Mouse (Mus musculus): ENCODE results near the gene Ep400.

The Ep400 gene

GRCm38 (mm10) chr5:110770448-110771158 is at the start of gene Ep400:
Gene Ep400 (minus strand): TSS chr5:110770717.
- peak; percentile 98 to 99 for DNase-seq (ENCODE audit: low spot score in 2 of 2)

DNA sequence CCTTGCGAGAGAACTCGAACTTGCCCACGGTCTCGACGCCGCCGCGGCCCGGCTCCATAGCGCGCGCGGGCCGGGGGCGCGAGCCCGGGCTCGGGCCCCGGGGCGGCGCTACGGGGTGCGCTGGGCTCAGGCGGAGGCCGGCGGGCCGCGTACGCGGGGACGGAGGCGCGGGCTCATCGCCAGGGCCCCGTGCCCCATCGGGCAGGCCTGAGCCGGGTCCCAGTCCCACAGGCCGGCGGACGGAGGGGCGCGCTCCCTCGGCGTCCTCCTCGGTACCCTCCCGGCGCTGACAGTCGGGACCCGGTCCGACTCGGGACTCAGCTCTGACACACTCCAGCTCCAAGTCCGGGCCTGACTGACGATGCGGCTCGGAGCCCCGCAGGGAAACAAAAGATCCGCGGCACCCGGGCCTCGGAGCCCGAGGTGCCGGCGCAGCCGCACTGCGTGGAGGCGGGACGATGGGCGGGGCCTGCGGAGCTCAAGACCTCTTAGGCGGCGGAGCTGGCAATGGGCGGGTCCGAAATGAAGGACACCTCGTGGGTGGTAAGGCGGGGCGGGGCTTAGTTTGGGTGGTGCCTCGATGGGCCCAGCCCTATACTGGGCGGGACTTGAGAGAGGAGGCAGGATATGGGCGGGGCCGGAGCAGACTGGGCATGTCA is 39.3 kb upstream of the Ep400 start, which contains the start of gene Ulk1:
Ulk1 (minus strand) TSS at position 431 of the 659 bp plus-strand sequence.
- DNase-seq (ENCODE audit: low spot score in 2 of 2) = peak; percentile 96 to 99

GRCm38 (mm10) chr5:110808821-110809666 is 38.5 kb upstream of the Ep400 start:
- no peak for DNase-seq (ENCODE audit: low spot score in 2 of 2)

- peak; percentile 57 to 74 for DNase-seq (ENCODE audit: low spot score in 2 of 2)
Measured at GRCm38 (mm10) chr5:110808061-110808631, 37.6 kb upstream of the Ep400 start.

DNA sequence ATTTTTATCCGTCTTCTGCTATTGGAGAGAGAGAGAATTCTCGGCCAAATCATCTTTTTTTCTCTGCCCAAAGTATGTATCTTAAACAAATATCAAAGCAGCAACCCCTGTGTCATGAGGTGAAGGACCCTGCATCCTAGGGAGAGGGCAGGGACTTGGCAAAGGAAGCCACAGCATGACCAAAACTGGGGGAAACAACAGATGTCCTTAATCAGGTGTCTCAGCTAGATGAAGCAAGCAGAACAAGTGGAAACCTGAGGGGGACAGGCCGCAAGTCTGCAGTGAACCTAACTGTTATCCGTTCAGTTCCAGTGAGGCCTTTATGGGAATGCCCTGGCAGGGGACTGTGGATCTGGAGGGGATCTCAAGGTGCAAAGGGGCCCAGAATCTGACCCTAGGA is 36.9 kb upstream of the Ep400 start:
- no peak for DNase-seq (ENCODE audit: low spot score in 2 of 2)

DNA sequence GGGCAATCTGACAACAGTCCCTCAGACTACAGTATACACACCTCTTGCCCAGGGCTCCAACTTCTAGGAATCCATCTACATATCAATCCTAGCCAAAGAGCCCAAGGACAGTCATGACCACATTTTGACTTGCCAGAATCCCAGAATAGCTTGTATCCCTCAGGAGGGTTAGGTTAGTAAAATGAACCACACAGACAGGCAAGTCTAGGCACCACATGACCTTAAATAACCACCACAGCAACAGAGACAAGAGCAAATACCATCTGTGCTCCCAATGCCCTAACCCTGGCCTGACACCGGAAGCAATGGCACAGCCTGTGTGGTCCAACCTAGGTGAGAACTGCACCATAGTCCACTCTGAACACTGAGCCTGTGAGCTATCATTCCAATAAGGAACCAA is 36.2 kb upstream of the Ep400 start:
- DNase-seq (ENCODE audit: low spot score in 2 of 2) = no peak

DNA sequence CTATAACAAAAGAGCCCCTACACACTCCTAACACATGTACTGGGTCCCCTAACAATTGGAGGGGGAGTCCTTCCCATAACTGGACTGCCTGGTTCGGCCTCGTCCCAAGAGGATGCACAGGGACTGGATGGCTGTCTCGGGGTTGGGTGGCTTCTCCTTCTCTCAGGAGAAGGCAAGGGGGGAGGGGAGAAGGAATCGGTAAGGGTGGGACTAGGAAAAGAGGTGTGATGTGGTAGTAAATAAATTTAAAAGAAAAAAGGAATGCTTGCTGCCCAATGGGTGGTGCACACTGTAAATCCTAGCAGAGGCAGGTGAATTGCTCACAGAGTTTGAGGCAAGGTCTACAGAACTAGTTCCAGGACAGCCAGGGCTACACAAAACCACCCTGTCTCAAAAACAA is 35.6 kb upstream of the Ep400 start:
- no peak for DNase-seq (ENCODE audit: low spot score in 2 of 2)

DNA sequence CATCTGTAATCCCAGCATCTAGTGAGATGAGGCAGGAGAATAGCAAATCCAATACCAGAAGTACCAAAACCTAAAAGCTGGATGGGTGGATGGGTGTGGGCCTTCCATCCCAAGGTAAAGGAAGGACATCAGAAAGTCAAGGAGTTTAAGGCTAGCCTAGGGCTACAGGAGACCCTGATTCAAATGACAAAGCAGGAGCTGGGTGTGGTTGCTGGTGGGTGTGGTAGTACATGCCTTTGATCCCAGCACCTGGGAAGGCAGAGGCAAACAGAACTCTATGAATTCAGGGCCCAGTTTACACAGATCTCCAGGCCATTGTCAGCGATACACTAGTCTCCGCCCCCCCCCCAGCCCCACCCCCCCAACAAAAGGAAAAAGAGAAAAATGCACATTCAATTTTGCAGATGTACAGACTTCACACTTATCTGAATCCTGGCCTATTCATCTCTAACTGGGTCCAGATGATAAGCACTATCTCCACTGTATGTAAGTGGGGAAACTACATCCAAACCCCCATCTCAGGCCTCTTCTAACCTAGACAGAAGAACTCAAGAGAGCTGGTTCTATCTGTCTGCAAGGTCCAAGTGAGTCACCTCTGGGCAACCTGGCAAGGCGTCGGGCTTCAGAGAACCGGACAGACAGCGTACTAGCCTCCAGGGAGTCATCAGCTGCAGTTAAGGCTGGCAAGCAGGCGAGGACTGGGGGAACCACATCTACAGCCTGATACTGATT is 33.7 kb upstream of the Ep400 start:
- no peak for DNase-seq (ENCODE audit: low spot score in 2 of 2)

GRCm38 (mm10) chr5:110802809-110803208 is 32.3 kb upstream of the Ep400 start:
- DNase-seq (ENCODE audit: low spot score in 2 of 2) = no peak

- DNase-seq (ENCODE audit: low spot score in 2 of 2) = no peak
Measured at GRCm38 (mm10) chr5:110802186-110802585, 31.7 kb upstream of the Ep400 start.

GRCm38 (mm10) chr5:110801036-110801624 is 30.6 kb upstream of the Ep400 start:
- no peak for DNase-seq (ENCODE audit: low spot score in 2 of 2)

- DNase-seq (ENCODE audit: low spot score in 2 of 2) = no peak
Measured at GRCm38 (mm10) chr5:110797696-110798095, 27.2 kb upstream of the Ep400 start.

- DNase-seq (ENCODE audit: low spot score in 2 of 2) = no peak
Measured at GRCm38 (mm10) chr5:110794363-110794762, 23.8 kb upstream of the Ep400 start.

DNA sequence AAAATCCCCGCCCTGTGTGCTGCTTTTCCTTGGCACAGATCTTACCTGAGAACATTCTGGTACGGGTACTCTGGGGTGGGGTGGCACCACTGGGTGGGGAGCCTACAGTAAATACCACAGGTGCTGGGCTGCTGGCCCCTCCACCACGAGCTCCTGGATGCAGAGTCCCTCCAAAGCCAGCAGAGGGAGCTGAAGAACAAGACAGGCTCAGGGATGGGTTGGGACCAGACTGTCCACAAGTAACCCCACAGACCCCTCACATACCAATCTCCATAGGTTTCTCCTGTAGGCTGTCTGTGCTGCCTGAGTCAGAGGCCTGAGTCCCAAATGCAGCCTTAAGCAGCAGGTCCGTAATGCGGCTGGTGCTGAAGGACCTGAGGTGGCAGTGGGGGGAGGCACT is 18.2 kb upstream of the Ep400 start:
- no peak for DNase-seq (ENCODE audit: low spot score in 2 of 2)

DNA sequence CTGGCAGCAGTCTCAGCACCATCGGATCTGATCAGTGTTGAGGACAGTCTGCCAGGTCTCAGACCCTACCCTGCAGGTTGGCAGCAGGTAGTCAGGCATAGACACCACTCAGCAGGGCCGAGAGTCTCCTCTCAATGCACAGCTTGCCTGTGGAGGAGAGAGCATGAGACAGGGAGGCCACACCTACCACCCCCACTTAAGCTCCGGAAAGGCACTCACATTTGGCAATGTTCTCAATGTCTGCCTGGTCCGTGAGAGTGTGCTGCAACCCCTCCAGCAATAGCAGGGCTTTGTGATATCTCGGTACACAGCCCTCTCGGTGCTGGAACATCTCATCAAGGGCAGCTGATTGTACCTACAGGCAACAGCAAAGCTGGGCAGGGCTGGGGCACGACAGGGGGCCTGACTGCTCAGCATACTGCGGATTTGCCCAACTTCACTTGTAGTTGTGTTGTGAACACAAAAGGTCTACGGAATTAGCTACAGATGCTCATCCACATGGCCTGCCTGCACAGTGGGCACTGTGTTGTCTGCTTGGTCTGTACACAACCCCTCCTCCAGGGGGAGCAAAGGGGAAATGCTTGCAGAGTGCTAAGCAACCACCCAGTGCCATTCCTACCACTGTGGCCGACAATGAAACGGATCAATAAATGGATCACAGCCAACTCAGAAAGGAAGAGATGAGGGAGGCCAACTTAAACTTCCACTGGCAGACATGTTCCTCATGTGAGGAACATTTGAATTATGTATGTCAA is 15.7 kb upstream of the Ep400 start:
- DNase-seq (ENCODE audit: low spot score in 2 of 2) = no peak

DNA sequence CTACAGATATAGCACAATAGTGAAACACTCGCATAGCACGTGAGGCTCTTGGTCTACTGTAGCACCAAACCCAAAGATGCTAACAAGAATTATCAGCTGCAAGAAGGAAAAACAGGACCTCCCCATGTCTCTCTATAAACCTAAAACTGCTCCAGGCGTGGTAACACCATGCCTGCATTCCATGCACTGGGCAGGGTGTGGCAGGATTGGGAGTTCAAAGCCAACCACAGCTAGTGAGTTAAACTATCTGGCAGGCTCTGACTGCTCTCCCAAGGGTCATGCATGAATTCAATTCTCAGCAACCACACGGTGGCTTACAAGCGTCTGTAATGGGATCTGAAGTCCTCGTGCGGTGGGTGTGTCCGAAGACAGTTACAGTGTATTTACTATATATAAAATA is 12.6 kb upstream of the Ep400 start:
- no peak for DNase-seq (ENCODE audit: low spot score in 2 of 2)

GRCm38 (mm10) chr5:110781529-110782238 is 11.2 kb upstream of the Ep400 start:
- no peak for DNase-seq (ENCODE audit: low spot score in 2 of 2)

GRCm38 (mm10) chr5:110780761-110781528 is 10.4 kb upstream of the Ep400 start:
- no peak for DNase-seq (ENCODE audit: low spot score in 2 of 2)

Data from frontal cortex, postnatal 25 days (tissue).